Mouse (Mus musculus): ENCODE measurements at regions not wholly inside any gene's neighbourhood (a gene's known extent, or its start where the extent isn't known, plus 50 kb on each side); places are given as distances from the start of the nearest gene placed in this dataset.

- DNase-seq (ENCODE audit: low read depth): no peak
These were observed 187.3 kb upstream of the Eci2 start for GRCm38 (mm10) chr13:35214219-35214618.

GRCm38 (mm10) chr13:35226142-35226829 is 199.4 kb upstream of the Eci2 start:
- no peak for DNase-seq (ENCODE audit: low read depth)

- DNase-seq (ENCODE audit: low read depth): no peak
These were observed 200.0 kb upstream of the Eci2 start for GRCm38 (mm10) chr13:35226944-35227343.

GRCm38 (mm10) chr13:35229601-35230000 is 202.7 kb upstream of the Eci2 start:
- DNase-seq (ENCODE audit: low read depth): no peak

GRCm38 (mm10) chr13:35233636-35234035 is 206.7 kb upstream of the Eci2 start:
- DNase-seq (ENCODE audit: low read depth): no peak

- no peak for DNase-seq (ENCODE audit: low read depth)
These were observed 214.5 kb upstream of the Eci2 start for GRCm38 (mm10) chr13:35241443-35241842.

- no peak for DNase-seq (ENCODE audit: low read depth)
These were observed 217.1 kb upstream of the Eci2 start for GRCm38 (mm10) chr13:35243946-35244345.

- DNase-seq (ENCODE audit: low read depth): no peak
These were observed 230.5 kb upstream of the Eci2 start for GRCm38 (mm10) chr13:35257386-35257785.

GRCm38 (mm10) chr13:35258720-35259119 is 231.8 kb upstream of the Eci2 start:
- DNase-seq (ENCODE audit: low read depth): no peak

- no peak for DNase-seq (ENCODE audit: low read depth)
These were observed 257.1 kb upstream of the Eci2 start for GRCm38 (mm10) chr13:35283959-35284358.

GRCm38 (mm10) chr13:35302088-35302487 is 275.2 kb upstream of the Eci2 start:
- no peak for DNase-seq (ENCODE audit: low read depth)

- no peak for DNase-seq (ENCODE audit: low read depth)
These were observed 289.9 kb upstream of the Eci2 start for GRCm38 (mm10) chr13:35316772-35317171.

- DNase-seq (ENCODE audit: low read depth): no peak
These were observed 299.9 kb upstream of the Eci2 start for GRCm38 (mm10) chr13:35326682-35327242.

- no peak for DNase-seq (ENCODE audit: low read depth)
These were observed 301.4 kb upstream of the Eci2 start for GRCm38 (mm10) chr13:35328320-35328719.

- DNase-seq (ENCODE audit: low read depth): no peak
These were observed 304.0 kb upstream of the Eci2 start for GRCm38 (mm10) chr13:35330926-35331325.

- DNase-seq (ENCODE audit: low read depth): no peak
These were observed 314.0 kb upstream of the Cdyl start for GRCm38 (mm10) chr13:35345507-35346129.

GRCm38 (mm10) chr13:35348283-35348682 is 311.4 kb upstream of the Cdyl start:
- DNase-seq (ENCODE audit: low read depth): no peak

GRCm38 (mm10) chr13:35359345-35359744 is 300.3 kb upstream of the Cdyl start:
- DNase-seq (ENCODE audit: low read depth): no peak

- no peak for DNase-seq (ENCODE audit: low read depth)
These were observed 282.1 kb upstream of the Cdyl start for GRCm38 (mm10) chr13:35377487-35377886.

GRCm38 (mm10) chr13:35379500-35379899 is 280.1 kb upstream of the Cdyl start:
- DNase-seq (ENCODE audit: low read depth): no peak

GRCm38 (mm10) chr13:35380224-35381009 is 279.2 kb upstream of the Cdyl start:
- no peak for DNase-seq (ENCODE audit: low read depth)

GRCm38 (mm10) chr13:35381641-35382040 is 278.0 kb upstream of the Cdyl start:
- no peak for DNase-seq (ENCODE audit: low read depth)
